In genomic region chr2:77536556-77536955, GRCm38 (mm10) we compare ENCODE assay signal across 24 mouse cellular contexts.
A peak's percentile ranks its signal among the peaks of the same experiment; 100 is the strongest.
DNase-seq lines count a peak whose midpoint lies in the region; ATAC-seq and TF ChIP-seq lines count a peak whose summit lies in the region.
"Had no signal": no experiment of that assay in that cellular context is flagged by ENCODE, and none has a peak within 500 bp of the region (broad histone marks: within the 10 kb centered on the region; RNA-seq: fewer than 3 reads in every experiment).

No protein-coding gene starts in this region.

- no peak for ATAC-seq in kidney, embryonic 15.5 days (replicated peaks; ENCODE audit: low FRiP score)
- ATAC-seq in lung, postnatal 0 days: no peak
- ATAC-seq in stomach, postnatal 0 days (ENCODE audit: low FRiP score, low TSS enrichment): peak; percentile 64; the same call in 1 of the 2 replicates
- no peak for ATAC-seq in hindbrain, embryonic 13.5 days (ENCODE audit: low FRiP score)
- ATAC-seq: CD4-positive, CD25-positive, alpha-beta regulatory T cell, adult 4 months; forebrain, embryonic 15.5 days; hindbrain, embryonic 16.5 days had no signal

- no peaks in the 10 kb centered on the region for H3K27me3 ChIP-seq in kidney, adult 2 months (replicated peaks; ENCODE audit: control insufficient read depth, insufficient read depth, low read length)
- no peaks in the 10 kb centered on the region for H3K27me3 ChIP-seq in kidney, embryonic 15.5 days
- H3K27me3 ChIP-seq in lung, postnatal 0 days (replicated peaks; ENCODE audit: insufficient read depth, low read length): no peaks in the 10 kb centered on the region
- H3K27me3 ChIP-seq in stomach, postnatal 0 days (ENCODE audit: control insufficient read depth, insufficient read depth, low read length): no peaks in the 10 kb centered on the region
- no peaks in the 10 kb centered on the region for H3K27me3 ChIP-seq in hindbrain, embryonic 13.5 days
- H3K27me3 ChIP-seq: embryonic facial prominence, embryonic 13.5 days; forebrain, embryonic 12.5 days; forebrain, embryonic 15.5 days; hindbrain, embryonic 12.5 days had no signal

- 46% methylated on average over 3 of the region's 3 CpGs for WGBS in kidney, adult 2 months
- WGBS in kidney, embryonic 15.5 days: 72% methylated on average over 3 of the region's 3 CpGs
- WGBS in lung, postnatal 0 days: 59% methylated on average over 3 of the region's 3 CpGs
- 56% methylated on average over 3 of the region's 3 CpGs for WGBS in lung, adult 2 months
- 60% methylated on average over 3 of the region's 3 CpGs for WGBS in stomach, postnatal 0 days
- 89% methylated on average over 3 of the region's 3 CpGs for WGBS in hindbrain, embryonic 13.5 days

- DNase-seq in kidney, adult 2 months: peak; percentile 29
- peak; percentile 32 for DNase-seq in lung, postnatal 0 days (ENCODE audit: low spot score)
- DNase-seq in lung, adult 2 months: no peak
- DNase-seq in stomach, postnatal 0 days (ENCODE audit: low spot score): no peak
- DNase-seq: adrenal gland, adult 2 months; adrenal gland, postnatal 14 days; cerebellum, adult 11 months; cerebellum, adult 8-10 months; cerebellum, postnatal 10 days; cerebellum, postnatal 36 days; embryo, embryonic 11 days; gastrocnemius, postnatal 25 days; heart, adult 2 months had no signal

- no peak for TF ChIP-seq POLR2A in kidney, adult 2 months (IDR thresholded peaks at IDR 0.05; ENCODE audit: low read depth, low read length)
- TF ChIP-seq POLR2A in lung, adult 2 months (IDR thresholded peaks at IDR 0.05; ENCODE audit: borderline replicate concordance, extremely low read depth, low read depth, low read length): no peak

- H3K27ac ChIP-seq in kidney, adult 2 months (ENCODE audit: insufficient read depth, low read depth, low read length): no peak overlapping the region
- H3K27ac ChIP-seq in kidney, embryonic 15.5 days: no peak overlapping the region
- no peak overlapping the region for H3K27ac ChIP-seq in lung, postnatal 0 days (ENCODE audit: low read length)
- H3K27ac ChIP-seq in stomach, postnatal 0 days (replicated peaks): no peak overlapping the region
- H3K27ac ChIP-seq in hindbrain, embryonic 13.5 days: no peak overlapping the region
- H3K27ac ChIP-seq: embryonic facial prominence, embryonic 10.5 days; embryonic facial prominence, embryonic 13.5 days; forebrain, embryonic 12.5 days; forebrain, embryonic 15.5 days; heart, adult 2 months; hindbrain, embryonic 12.5 days had no signal

- H3K36me3 ChIP-seq in kidney, adult 2 months (ENCODE audit: control insufficient read depth, insufficient read depth, low read length): no peaks in the 10 kb centered on the region
- no peaks in the 10 kb centered on the region for H3K36me3 ChIP-seq in kidney, embryonic 15.5 days
- no peaks in the 10 kb centered on the region for H3K36me3 ChIP-seq in lung, postnatal 0 days (ENCODE audit: insufficient read depth, low read length)
- no peaks in the 10 kb centered on the region for H3K36me3 ChIP-seq in stomach, postnatal 0 days (ENCODE audit: control insufficient read depth, insufficient read depth, low read length)
- no peaks in the 10 kb centered on the region for H3K36me3 ChIP-seq in hindbrain, embryonic 13.5 days
- H3K36me3 ChIP-seq: embryonic facial prominence, embryonic 10.5 days; embryonic facial prominence, embryonic 13.5 days; forebrain, embryonic 12.5 days; forebrain, embryonic 15.5 days; hindbrain, embryonic 12.5 days had no signal

- TF ChIP-seq CTCF in kidney, adult 2 months (conservative IDR thresholded peaks at IDR 0.05; ENCODE audit: insufficient read depth, insufficient read length, low read depth, low read length): no peak
- TF ChIP-seq CTCF in lung, postnatal 0 days (IDR thresholded peaks at IDR 0.05): no peak
- TF ChIP-seq CTCF in lung, adult 2 months (IDR thresholded peaks at IDR 0.05; ENCODE audit: insufficient read depth, low read length): no peak
- no peak for TF ChIP-seq CTCF in stomach, postnatal 0 days (IDR thresholded peaks at IDR 0.05; ENCODE audit: low read depth)

- no peak overlapping the region for H3K4me2 ChIP-seq in kidney, embryonic 15.5 days
- H3K4me2 ChIP-seq in lung, postnatal 0 days (replicated peaks; ENCODE audit: low read depth, low read length): no peak overlapping the region
- no peak overlapping the region for H3K4me2 ChIP-seq in stomach, postnatal 0 days (replicated peaks; ENCODE audit: low read depth)
- no peak overlapping the region for H3K4me2 ChIP-seq in hindbrain, embryonic 13.5 days
- H3K4me2 ChIP-seq: embryonic facial prominence, embryonic 13.5 days; forebrain, embryonic 12.5 days; forebrain, embryonic 15.5 days; heart, embryonic 11.5 days; hindbrain, embryonic 12.5 days had no signal

- no peak for TF ChIP-seq EP300 in lung, postnatal 0 days (IDR thresholded peaks at IDR 0.05)
- no peak for TF ChIP-seq EP300 in stomach, postnatal 0 days (optimal IDR thresholded peaks at IDR 0.05)

- no peak overlapping the region for H3K4me3 ChIP-seq in kidney, adult 2 months (ENCODE audit: insufficient read depth, low read depth, low read length)
- H3K4me3 ChIP-seq in kidney, embryonic 15.5 days (replicated peaks): no peak overlapping the region
- no peak overlapping the region for H3K4me3 ChIP-seq in lung, postnatal 0 days (ENCODE audit: low read depth, low read length)
- H3K4me3 ChIP-seq in lung, adult 2 months (replicated peaks; ENCODE audit: extremely low read depth, low read depth, low read length): no peak overlapping the region
- H3K4me3 ChIP-seq in stomach, postnatal 0 days (ENCODE audit: low read depth, low read length): no peak overlapping the region
- H3K4me3 ChIP-seq in hindbrain, embryonic 13.5 days: no peak overlapping the region
- H3K4me3 ChIP-seq: embryonic facial prominence, embryonic 10.5 days; embryonic facial prominence, embryonic 13.5 days; erythroblast, embryonic 14.5 days; forebrain, embryonic 12.5 days; forebrain, embryonic 15.5 days; heart, adult 2 months; hindbrain, embryonic 12.5 days had no signal

- peaks cover 3% of the 10 kb centered on the region for H3K4me1 ChIP-seq in kidney, adult 2 months (ENCODE audit: control insufficient read depth, insufficient read depth, low read length)
- H3K4me1 ChIP-seq in kidney, embryonic 15.5 days: no peaks in the 10 kb centered on the region
- no peaks in the 10 kb centered on the region for H3K4me1 ChIP-seq in lung, postnatal 0 days (ENCODE audit: insufficient read depth, low read depth, low read length)
- H3K4me1 ChIP-seq in lung, adult 2 months (ENCODE audit: control insufficient read depth, insufficient read depth, low read length): 0 out of 2 replicates have a peak, but pooled peaks cover 1% of the 10 kb centered on the region
- H3K4me1 ChIP-seq in stomach, postnatal 0 days (replicated peaks; ENCODE audit: control insufficient read depth, insufficient read depth): no peaks in the 10 kb centered on the region
- H3K4me1 ChIP-seq in hindbrain, embryonic 13.5 days (replicated peaks): no peaks in the 10 kb centered on the region
- H3K4me1 ChIP-seq: embryonic facial prominence, embryonic 10.5 days; embryonic facial prominence, embryonic 13.5 days; forebrain, embryonic 12.5 days; forebrain, embryonic 15.5 days; hindbrain, embryonic 12.5 days had no signal

- no peak overlapping the region for H3K9ac ChIP-seq in kidney, embryonic 15.5 days
- H3K9ac ChIP-seq in lung, postnatal 0 days (replicated peaks; ENCODE audit: low read depth): no peak overlapping the region
- H3K9ac ChIP-seq in stomach, postnatal 0 days (ENCODE audit: low read length): no peak overlapping the region
- no peak overlapping the region for H3K9ac ChIP-seq in hindbrain, embryonic 13.5 days
- H3K9ac ChIP-seq: embryonic facial prominence, embryonic 13.5 days; forebrain, embryonic 12.5 days; forebrain, embryonic 15.5 days; hindbrain, embryonic 12.5 days had no signal

- no peaks in the 10 kb centered on the region for H3K9me3 ChIP-seq in kidney, embryonic 15.5 days (replicated peaks)
- H3K9me3 ChIP-seq in lung, postnatal 0 days (ENCODE audit: low read length): no peaks in the 10 kb centered on the region
- no peaks in the 10 kb centered on the region for H3K9me3 ChIP-seq in stomach, postnatal 0 days (ENCODE audit: control insufficient read depth, low read length)
- no peaks in the 10 kb centered on the region for H3K9me3 ChIP-seq in hindbrain, embryonic 13.5 days
- H3K9me3 ChIP-seq: embryonic facial prominence, embryonic 10.5 days; embryonic facial prominence, embryonic 13.5 days; forebrain, embryonic 12.5 days; forebrain, embryonic 15.5 days; hindbrain, embryonic 12.5 days had no signal

Comparison
In these comparisons a context has a peak if more than half of its experiments do, and no peak if none do; other contexts are left out.
1. DNase-seq: peak in kidney, adult 2 months (single experiment) and lung, postnatal 0 days (single experiment); none in lung, adult 2 months (single experiment) and stomach, postnatal 0 days (single experiment).